In the genomic region with DNA sequence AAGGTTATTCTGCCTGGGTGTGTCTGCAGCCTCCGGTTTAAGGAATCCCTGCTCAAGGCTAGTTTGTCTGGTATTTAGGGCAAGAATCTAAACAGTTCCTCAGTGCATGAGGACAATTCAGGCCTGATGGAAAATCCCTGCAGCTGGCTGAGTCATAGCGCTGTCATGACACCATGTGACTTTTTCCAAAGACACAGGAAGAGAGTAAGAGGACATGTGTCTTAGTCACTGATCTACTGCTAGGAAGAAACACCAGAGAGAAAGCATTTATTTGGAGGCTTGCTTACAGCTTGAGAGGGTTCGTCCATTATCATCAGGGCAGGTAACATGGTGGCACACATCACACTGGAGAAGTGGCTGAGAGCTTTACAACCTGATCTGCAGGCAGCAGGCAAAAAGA, we compare ENCODE assay signal across 24 mouse cellular contexts.
DNase-seq lines count a peak whose midpoint lies in the region; TF ChIP-seq lines count a peak whose summit lies in the region.
"Had no signal": no experiment of that assay in that cellular context is flagged by ENCODE, and none has a peak within 500 bp of the region (broad histone marks: within the 10 kb centered on the region; RNA-seq: fewer than 3 reads in every experiment).

No protein-coding gene starts in this region.

- H3K27ac ChIP-seq in left cerebral cortex, adult 2 months, result no peak overlapping the region
- H3K27ac ChIP-seq: embryonic facial prominence, embryonic 10.5 days; forebrain, embryonic 12.5 days; gastrocnemius, adult 2 months; heart, embryonic 10.5 days; hindbrain, embryonic 15.5 days; limb, embryonic 10.5 days; liver, embryonic 15.5 days; lung, embryonic 15.5 days; midbrain, embryonic 10.5 days; neural tube, embryonic 15.5 days had no signal

- intact Hi-C loops in left cerebral cortex, adult 2 months (cut with DNase I), result no loop called here

- H3K4me3 ChIP-seq in left cerebral cortex, adult 2 months, result no peak overlapping the region
- H3K4me3 ChIP-seq: embryonic facial prominence, embryonic 10.5 days; forebrain, embryonic 12.5 days; gastrocnemius, adult 2 months; heart, embryonic 10.5 days; hindbrain, embryonic 15.5 days; limb, embryonic 10.5 days; liver, embryonic 15.5 days; lung, embryonic 15.5 days; midbrain, embryonic 10.5 days; neural tube, embryonic 15.5 days had no signal

- no peak for TF ChIP-seq CTCF in left cerebral cortex, adult 2 months (IDR thresholded peaks at IDR 0.05)

- peak; percentile 18 to 35 for DNase-seq in adrenal gland, postnatal 36 days
- no peak for DNase-seq in adrenal gland, postnatal 4 days (ENCODE audit: low spot score in 2 of 2)
- DNase-seq in 416B (ENCODE audit: low read depth) (peak; percentile 31), NIH3T3 (ENCODE audit: low read depth) (peak; percentile 58)
- DNase-seq in fibroblast of lung, adult 2 months (ENCODE audit: low read depth), result peak; percentile 29
- DNase-seq in embryo, embryonic 9.5 days (ENCODE audit: extremely low spot score), result no peak
- no peak for DNase-seq in neural tube, embryonic 10.5 days (ENCODE audit: extremely low spot score, low spot score)
- DNase-seq in left cerebral cortex, adult 2 months (ENCODE audit: extremely low spot score in 1 of 2, low spot score in 2 of 2), result no peak
- DNase-seq: cerebellum, adult 9-10 months; gastrocnemius, adult 2 months; kidney, adult 8-10 months; kidney, postnatal 14 days; liver; lung, postnatal 36 days; thymus, postnatal 25 days had no signal

Comparison
In these comparisons a context has a peak if more than half of its experiments do, and no peak if none do; other contexts are left out.
1. DNase-seq: peak in adrenal gland, postnatal 36 days (2 of 2), 416B (single experiment), NIH3T3 (single experiment) and fibroblast of lung, adult 2 months (single experiment); none in adrenal gland, postnatal 4 days (0 of 2), embryo, embryonic 9.5 days (single experiment), neural tube, embryonic 10.5 days (single experiment) and left cerebral cortex, adult 2 months (0 of 2).